Mouse (Mus musculus): Measurements from ENCODE around the gene Nosip. TPM values are rescaled to one million over a fixed set of nuclear protein-coding genes. Genes with fewer than 3 reads are reported as not detected.

Gene Nosip
- polyA plus RNA-seq, 1 experiment from 2014 or later, result 53.7 TPM

- Histone ChIP-seq H3K9ac (peak overlapping the region; percentile 94), H3K4me2 (peak overlapping the region; percentile 85), H3K27me3 (no peaks in the 10 kb centered on the region), H3K36me3 (replicated peaks) (peaks cover 23% of the 10 kb centered on the region), H3K27ac (peak overlapping the region; percentile 100), H3K9me3 (no peaks in the 10 kb centered on the region), H3K4me3 (replicated peaks) (peak overlapping the region; percentile 90), H3K4me1 (peaks cover 30% of the 10 kb centered on the region)
- peak; percentile 66 for ATAC-seq (ENCODE audit: low FRiP score)
- under 1% methylated on average over 40 of the region's 59 CpGs for WGBS
Measured at GRCm38 (mm10) chr7:45053117-45053930, 8.9 kb upstream of the Nosip start.

- peak overlapping the region; percentile 85 for H3K4me2 ChIP-seq
- peak overlapping the region; percentile 100 for H3K27ac ChIP-seq
- WGBS, result under 1% methylated on average over 33 of the region's 33 CpGs
- ATAC-seq (ENCODE audit: low FRiP score), result peak; percentile 91
- H3K9me3 ChIP-seq, result no peaks in the 10 kb centered on the region
- peak overlapping the region; percentile 90 for H3K4me3 ChIP-seq (replicated peaks)
- H3K9ac ChIP-seq, result peak overlapping the region; percentile 94
- H3K36me3 ChIP-seq (replicated peaks), result peaks cover 16% of the 10 kb centered on the region
- no peaks in the 10 kb centered on the region for H3K27me3 ChIP-seq
- H3K4me1 ChIP-seq, result peaks cover 37% of the 10 kb centered on the region
Measured at GRCm38 (mm10) chr7:45053931-45054510, 8.2 kb upstream of the Nosip start.

DNA sequence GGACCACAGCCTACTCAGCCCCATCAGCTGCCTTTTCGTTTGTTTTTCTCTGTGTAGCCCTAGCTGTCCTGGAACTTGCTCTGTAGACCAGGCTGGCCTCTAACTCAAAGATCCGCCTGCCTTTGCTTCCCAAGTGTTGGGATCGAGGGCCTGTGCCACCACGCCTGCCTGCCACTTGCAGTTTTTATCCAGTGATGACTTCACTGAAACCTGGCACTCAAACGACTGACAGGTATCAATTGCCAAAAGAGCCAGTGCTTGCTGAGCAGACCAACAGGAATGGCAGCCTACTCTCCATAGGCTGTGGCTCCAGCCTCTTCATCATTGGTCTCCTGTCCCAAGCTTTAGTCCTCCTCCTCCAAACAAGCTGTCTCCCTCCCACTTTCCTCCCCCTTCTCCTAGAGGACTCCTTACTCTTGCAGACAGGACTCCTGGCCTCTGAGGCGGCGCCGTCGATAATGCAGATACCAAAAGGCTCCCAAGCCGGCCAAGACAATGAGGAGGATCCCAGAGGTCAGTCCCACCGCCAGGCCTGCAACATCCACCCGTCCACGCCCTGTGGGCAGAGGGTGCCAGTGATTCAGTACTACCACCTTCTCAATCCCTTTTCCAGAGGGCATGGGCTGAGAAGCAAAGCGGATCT lies 5.8 kb upstream of the Nosip start:
- no peaks in the 10 kb centered on the region for H3K27me3 ChIP-seq
- no peak overlapping the region for H3K4me2 ChIP-seq
- H3K27ac ChIP-seq, result no peak overlapping the region
- no peak for ATAC-seq (ENCODE audit: low FRiP score)
- no peaks in the 10 kb centered on the region for H3K9me3 ChIP-seq
- H3K9ac ChIP-seq, result no peak overlapping the region
- H3K36me3 ChIP-seq (replicated peaks), result no peaks in the 10 kb centered on the region
- WGBS, result 70% methylated on average over 14 of the region's 14 CpGs
- H3K4me3 ChIP-seq (replicated peaks), result no peak overlapping the region
- H3K4me1 ChIP-seq, result peaks cover 40% of the 10 kb centered on the region

- no peak overlapping the region for H3K9ac ChIP-seq
- H3K36me3 ChIP-seq (replicated peaks), result no peaks in the 10 kb centered on the region
- peaks cover 39% of the 10 kb centered on the region for H3K4me1 ChIP-seq
- H3K27ac ChIP-seq, result no peak overlapping the region
- ATAC-seq (ENCODE audit: low FRiP score), result no peak
- no peaks in the 10 kb centered on the region for H3K9me3 ChIP-seq
- no peak overlapping the region for H3K4me3 ChIP-seq (replicated peaks)
- no peaks in the 10 kb centered on the region for H3K27me3 ChIP-seq
- H3K4me2 ChIP-seq, result no peak overlapping the region
Measured at GRCm38 (mm10) chr7:45056972-45057348, 5.3 kb upstream of the Nosip start.

DNA sequence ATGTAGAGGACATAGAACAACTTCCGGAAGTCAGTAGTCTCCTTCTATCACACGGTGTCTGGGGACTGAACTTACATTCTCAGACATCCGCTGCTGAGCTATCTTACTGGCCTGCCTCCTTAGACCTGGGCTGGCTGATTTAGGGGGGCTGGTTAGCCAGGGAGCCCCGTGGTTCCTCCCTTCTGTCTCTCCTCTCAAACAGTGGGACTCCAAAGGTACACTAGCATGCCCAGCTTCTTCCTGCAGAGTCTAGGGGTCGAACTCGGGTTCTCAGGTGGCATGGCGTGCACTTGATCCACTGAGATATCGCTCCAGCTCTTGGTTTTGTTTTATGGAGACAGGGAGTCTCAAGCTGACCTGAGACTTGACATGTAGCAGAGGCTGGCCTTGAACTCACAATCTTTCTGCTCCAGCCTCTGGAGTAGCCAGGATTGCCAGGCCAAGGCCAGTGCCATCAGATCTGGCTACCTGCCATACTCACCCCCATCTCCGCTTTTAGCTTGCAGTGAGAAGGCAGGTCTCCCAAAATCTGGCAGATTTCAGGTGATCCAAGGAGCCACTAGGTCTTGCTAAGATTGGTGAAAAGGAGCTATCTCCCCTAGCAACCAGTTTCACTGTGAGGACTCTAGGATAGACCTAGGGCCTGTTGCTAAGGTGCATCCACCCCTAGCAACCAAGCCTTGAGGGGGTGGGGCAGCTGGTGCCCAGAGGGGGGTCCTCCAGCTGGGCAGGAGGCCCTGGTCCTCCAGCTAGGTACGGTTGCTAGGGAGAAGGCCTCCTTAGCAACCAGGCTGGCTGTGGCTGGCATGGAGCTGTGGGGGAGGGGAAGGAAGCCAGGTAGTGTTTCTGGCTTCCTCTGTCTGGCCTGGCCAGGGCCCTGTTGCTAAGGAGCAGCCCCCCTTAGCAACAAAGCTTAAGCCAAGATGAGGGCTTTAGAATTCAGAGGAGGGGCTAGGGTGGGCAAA lies 3.3 kb upstream of the Nosip start:
- no peaks in the 10 kb centered on the region for H3K36me3 ChIP-seq (replicated peaks)
- no peaks in the 10 kb centered on the region for H3K27me3 ChIP-seq
- ATAC-seq (ENCODE audit: low FRiP score), result no peak
- 0 out of 2 replicates have a peak overlapping the region, but pooled peaks have one; percentile 10 for H3K4me2 ChIP-seq
- 0 out of 2 replicates have a peak overlapping the region, but pooled peaks have one; percentile 10 for H3K4me3 ChIP-seq (replicated peaks)
- peak overlapping the region; percentile 74 for H3K27ac ChIP-seq
- WGBS, result 79% methylated on average over 10 of the region's 10 CpGs
- no peaks in the 10 kb centered on the region for H3K9me3 ChIP-seq
- H3K4me1 ChIP-seq, result peaks cover 45% of the 10 kb centered on the region
- H3K9ac ChIP-seq, result no peak overlapping the region

GRCm38 (mm10) chr7:45060632-45061122 lies 1.6 kb upstream of the Nosip start:
- Histone ChIP-seq H3K36me3 (replicated peaks) (no peaks in the 10 kb centered on the region), H3K9me3 (no peaks in the 10 kb centered on the region), H3K9ac (no peak overlapping the region), H3K27me3 (no peaks in the 10 kb centered on the region), H3K4me1 (peaks cover 39% of the 10 kb centered on the region), H3K27ac (no peak overlapping the region), H3K4me2 (no peak overlapping the region), H3K4me3 (replicated peaks) (no peak overlapping the region)
- WGBS, result 91% methylated on average over 6 of the region's 6 CpGs
- no peak for ATAC-seq (ENCODE audit: low FRiP score)

- Histone ChIP-seq H3K36me3 (replicated peaks) (no peaks in the 10 kb centered on the region), H3K9me3 (no peaks in the 10 kb centered on the region), H3K4me1 (peaks cover 39% of the 10 kb centered on the region), H3K9ac (0 out of 2 replicates have a peak overlapping the region, but pooled peaks have one; percentile 59), H3K27ac (0 out of 2 replicates have a peak overlapping the region, but pooled peaks have one; percentile 37), H3K4me2 (peak overlapping the region; percentile 69), H3K27me3 (no peaks in the 10 kb centered on the region), H3K4me3 (replicated peaks) (peak overlapping the region; percentile 57)
- WGBS, result 13% methylated on average over 11 of the region's 11 CpGs
- no peak for ATAC-seq (ENCODE audit: low FRiP score)
Measured at GRCm38 (mm10) chr7:45061532-45062075, 625 bp upstream of the Nosip start.

GRCm38 (mm10) chr7:45067190-45067999 lies 5.2 kb downstream of the Nosip start:
- H3K4me3 ChIP-seq (replicated peaks), result no peak overlapping the region
- no peak overlapping the region for H3K4me2 ChIP-seq
- H3K4me1 ChIP-seq, result peaks cover 11% of the 10 kb centered on the region
- ATAC-seq (ENCODE audit: low FRiP score), result no peak
- no peak overlapping the region for H3K27ac ChIP-seq
- H3K27me3 ChIP-seq, result no peaks in the 10 kb centered on the region
- WGBS, result 73% methylated on average over 4 of the region's 4 CpGs
- 0 out of 2 replicates have a peak, but pooled peaks cover 4% of the 10 kb centered on the region for H3K36me3 ChIP-seq (replicated peaks)
- H3K9me3 ChIP-seq, result no peaks in the 10 kb centered on the region
- H3K9ac ChIP-seq, result no peak overlapping the region

GRCm38 (mm10) chr7:45068000-45068318 lies 5.7 kb downstream of the Nosip start:
- Histone ChIP-seq H3K9ac (no peak overlapping the region), H3K9me3 (no peaks in the 10 kb centered on the region), H3K36me3 (replicated peaks) (0 out of 2 replicates have a peak, but pooled peaks cover 4% of the 10 kb centered on the region), H3K4me2 (no peak overlapping the region), H3K4me3 (replicated peaks) (no peak overlapping the region), H3K27me3 (no peaks in the 10 kb centered on the region), H3K4me1 (peaks cover 10% of the 10 kb centered on the region), H3K27ac (no peak overlapping the region)
- 33% methylated on average over 5 of the region's 5 CpGs for WGBS
- ATAC-seq (ENCODE audit: low FRiP score), result 0 out of 2 replicates have a peak, but pooled peaks have one; percentile 23

- Histone ChIP-seq H3K27me3 (no peaks in the 10 kb centered on the region; the same call in 1 of the 2 replicates), H3K27ac (no peak overlapping the region), H3K4me2 (no peak overlapping the region), H3K9ac (no peak overlapping the region), H3K36me3 (replicated peaks) (peaks cover 10% of the 10 kb centered on the region), H3K4me3 (replicated peaks) (no peak overlapping the region), H3K9me3 (no peaks in the 10 kb centered on the region), H3K4me1 (no peaks in the 10 kb centered on the region; the same call in 1 of the 2 replicates)
- ATAC-seq (ENCODE audit: low FRiP score), result no peak
- 97% methylated on average over 2 of the region's 2 CpGs for WGBS
Measured at GRCm38 (mm10) chr7:45069671-45070070, 7.4 kb downstream of the Nosip start.

DNA sequence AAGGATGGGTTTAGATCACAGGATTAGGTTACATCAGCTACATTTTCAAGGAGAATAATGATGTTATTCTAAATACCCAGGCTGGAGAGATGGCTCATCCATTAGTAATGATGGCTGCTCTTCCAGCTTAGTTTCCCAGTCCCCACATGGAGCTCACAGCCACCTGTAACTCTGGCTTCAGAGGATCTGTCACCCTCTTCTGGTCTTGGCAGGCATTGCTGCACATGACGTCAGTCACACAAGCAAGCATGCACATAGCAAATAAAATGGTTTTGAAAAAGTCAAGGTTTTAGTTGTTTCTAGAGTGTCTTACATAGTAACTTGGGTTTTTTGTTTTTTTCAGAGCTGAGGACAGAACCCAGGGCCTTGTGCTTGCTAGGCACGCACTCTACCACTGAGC lies 10.0 kb downstream of the Nosip start:
- Histone ChIP-seq H3K4me3 (replicated peaks) (no peak overlapping the region), H3K4me2 (no peak overlapping the region), H3K4me1 (no peaks in the 10 kb centered on the region), H3K27me3 (no peaks in the 10 kb centered on the region; the same call in 1 of the 2 replicates), H3K27ac (no peak overlapping the region), H3K9ac (no peak overlapping the region), H3K36me3 (replicated peaks) (peaks cover 34% of the 10 kb centered on the region), H3K9me3 (no peaks in the 10 kb centered on the region)
- no peak for ATAC-seq (ENCODE audit: low FRiP score)
- 72% methylated on average over 2 of the region's 2 CpGs for WGBS

Data from forebrain, embryonic 12.5 days (tissue).